Comparison of ENCODE assay signal across 8 mouse cellular contexts in genomic region chr17:83955058-83955697, GRCm38 (mm10).
DNase-seq lines count a peak whose midpoint lies in the region; ATAC-seq lines count a peak whose summit lies in the region.

No protein-coding gene starts in this region.

- no peak overlapping the region for H3K4me3 ChIP-seq in heart, embryonic 12.5 days
- H3K4me3 ChIP-seq in forebrain, embryonic 16.5 days (replicated peaks; ENCODE audit: low read length): no peak overlapping the region
- H3K4me3 ChIP-seq in neural tube, embryonic 14.5 days (ENCODE audit: low read depth, low read length): no peak overlapping the region

- intact Hi-C loops in heart, postnatal 14 days (cut with DNase I): loop anchor here (2.0 kb wide), 1 partner anchor 38 kb away; no protein-coding TSS in a partner anchor

- no peak overlapping the region for H3K4me2 ChIP-seq in heart, embryonic 12.5 days
- no peak overlapping the region for H3K4me2 ChIP-seq in forebrain, embryonic 16.5 days (ENCODE audit: low read length)
- no peak overlapping the region for H3K4me2 ChIP-seq in neural tube, embryonic 14.5 days (ENCODE audit: low read depth, low read length)

- DNase-seq in heart, postnatal 14 days: no peak
- peak; percentile 64 for DNase-seq in kidney, postnatal 10 days
- DNase-seq in embryo, embryonic 9.5 days (ENCODE audit: extremely low spot score): no peak
- no peak for DNase-seq in cerebellum, adult 11 months
- no peak for DNase-seq in layer of hippocampus, adult 11-12 months (ENCODE audit: low spot score)

- no peaks in the 10 kb centered on the region for H3K36me3 ChIP-seq in heart, embryonic 12.5 days
- no peaks in the 10 kb centered on the region for H3K36me3 ChIP-seq in forebrain, embryonic 16.5 days (ENCODE audit: control insufficient read depth, insufficient read depth)
- no peaks in the 10 kb centered on the region for H3K36me3 ChIP-seq in neural tube, embryonic 14.5 days (ENCODE audit: control insufficient read depth, insufficient read depth, low read length)

- ATAC-seq in heart, embryonic 12.5 days (ENCODE audit: insufficient number of reproducible peaks, low FRiP score): no peak
- ATAC-seq in forebrain, embryonic 16.5 days: no peak
- peak; percentile 24; the same call in 1 of the 2 replicates for ATAC-seq in neural tube, embryonic 14.5 days (ENCODE audit: low read depth)

- no peaks in the 10 kb centered on the region for H3K9me3 ChIP-seq in heart, embryonic 12.5 days (replicated peaks)
- no peaks in the 10 kb centered on the region for H3K9me3 ChIP-seq in forebrain, embryonic 16.5 days (ENCODE audit: control insufficient read depth, low read length)
- H3K9me3 ChIP-seq in neural tube, embryonic 14.5 days (ENCODE audit: control insufficient read depth, low read length): no peaks in the 10 kb centered on the region

- peaks cover 66% of the 10 kb centered on the region for H3K4me1 ChIP-seq in heart, embryonic 12.5 days (replicated peaks)
- peaks cover 24% of the 10 kb centered on the region for H3K4me1 ChIP-seq in forebrain, embryonic 16.5 days (replicated peaks; ENCODE audit: control insufficient read depth, insufficient read depth, low read length)
- peaks cover 25% of the 10 kb centered on the region; the same call in 1 of the 2 replicates for H3K4me1 ChIP-seq in neural tube, embryonic 14.5 days (ENCODE audit: control insufficient read depth, insufficient read depth, low read length)

- no peak overlapping the region for H3K9ac ChIP-seq in heart, embryonic 12.5 days
- no peak overlapping the region for H3K9ac ChIP-seq in forebrain, embryonic 16.5 days (replicated peaks; ENCODE audit: low read depth, low read length)
- H3K9ac ChIP-seq in neural tube, embryonic 14.5 days (replicated peaks; ENCODE audit: low read depth, low read length): no peak overlapping the region

- no peaks in the 10 kb centered on the region for H3K27me3 ChIP-seq in heart, embryonic 12.5 days (replicated peaks)
- no peaks in the 10 kb centered on the region for H3K27me3 ChIP-seq in forebrain, embryonic 16.5 days (replicated peaks; ENCODE audit: control insufficient read depth, insufficient read depth, low read length)
- H3K27me3 ChIP-seq in neural tube, embryonic 14.5 days (ENCODE audit: control insufficient read depth, insufficient read depth, low read length): no peaks in the 10 kb centered on the region

- H3K27ac ChIP-seq in heart, embryonic 12.5 days (ENCODE audit: poor library complexity, severe bottlenecking): peak overlapping the region; percentile 85; the same call in 1 of the 2 replicates
- H3K27ac ChIP-seq in forebrain, embryonic 16.5 days (ENCODE audit: low read length): peak overlapping the region; percentile 1; the same call in 1 of the 2 replicates
- peak overlapping the region; percentile 74; the same call in 1 of the 2 replicates for H3K27ac ChIP-seq in neural tube, embryonic 14.5 days (ENCODE audit: low read depth, low read length)

- WGBS in heart, embryonic 12.5 days: 60% methylated on average over 10 of the region's 10 CpGs
- WGBS in forebrain, embryonic 16.5 days: 63% methylated on average over 10 of the region's 10 CpGs
- WGBS in neural tube, embryonic 14.5 days: 67% methylated on average over 10 of the region's 10 CpGs

Comparison
In these comparisons a context has a peak if more than half of its experiments do, and no peak if none do; other contexts are left out.
1. H3K27ac ChIP-seq: peak in every context shown above with its lines; median percentile 85 in heart, embryonic 12.5 days; 74 in neural tube, embryonic 14.5 days; 1 in forebrain, embryonic 16.5 days.